ENCODE assay signal across 35 mouse cellular contexts in genomic region chr3:104239785-104240184, GRCm38 (mm10).
"Had no signal": no experiment of that assay in that cellular context is flagged by ENCODE, and none has a peak within 500 bp of the region (broad histone marks: within the 10 kb centered on the region; RNA-seq: fewer than 3 reads in every experiment).

No protein-coding gene starts in this region.

- H3K4me1 ChIP-seq: heart, embryonic 12.5 days; heart, embryonic 13.5 days; heart, embryonic 15.5 days; hindbrain, embryonic 12.5 days had no signal

- H3K9ac ChIP-seq: heart, embryonic 12.5 days; heart, embryonic 13.5 days; heart, embryonic 15.5 days; hindbrain, embryonic 12.5 days; hindbrain, embryonic 13.5 days; hindbrain, embryonic 14.5 days; hindbrain, embryonic 15.5 days; intestine, embryonic 15.5 days; kidney, embryonic 15.5 days had no signal

- H3K4me3 ChIP-seq: heart, embryonic 12.5 days; heart, embryonic 13.5 days; heart, embryonic 15.5 days; hindbrain, embryonic 10.5 days; hindbrain, embryonic 12.5 days; hindbrain, embryonic 13.5 days; hindbrain, embryonic 15.5 days; intestine, embryonic 15.5 days; kidney, embryonic 15.5 days; layer of hippocampus, adult 2 months; left cerebral cortex, adult 2 months had no signal

- H3K36me3 ChIP-seq: heart, embryonic 12.5 days; heart, embryonic 13.5 days; heart, embryonic 15.5 days; hindbrain, embryonic 10.5 days; hindbrain, embryonic 12.5 days; hindbrain, embryonic 13.5 days; hindbrain, embryonic 15.5 days; intestine, embryonic 15.5 days; kidney, embryonic 15.5 days had no signal

- H3K27ac ChIP-seq: heart, embryonic 13.5 days; heart, embryonic 15.5 days; hindbrain, embryonic 10.5 days; hindbrain, embryonic 12.5 days; hindbrain, embryonic 13.5 days; hindbrain, embryonic 14.5 days; hindbrain, embryonic 15.5 days; hindbrain, postnatal 0 days; intestine, embryonic 15.5 days; kidney, embryonic 15.5 days; kidney, postnatal 0 days; layer of hippocampus, adult 2 months; left cerebral cortex, adult 2 months had no signal

- DNase-seq: heart, postnatal 10 days; heart, postnatal 14 days; heart, postnatal 36 days; heart, postnatal 4 days; kidney, adult 11 months; kidney, adult 18-20 months; kidney, adult 2 months; kidney, adult 8-10 months; kidney, adult 9 months; kidney, postnatal 10 days; kidney, postnatal 14 days; kidney, postnatal 25 days; kidney, postnatal 36 days; kidney, postnatal 4 days; layer of hippocampus, adult 9-11 months; layer of hippocampus, postnatal 36 days had no signal

- H3K9me3 ChIP-seq: heart, embryonic 13.5 days; heart, embryonic 15.5 days; hindbrain, embryonic 12.5 days; hindbrain, embryonic 13.5 days; hindbrain, embryonic 15.5 days; intestine, embryonic 15.5 days; kidney, embryonic 15.5 days had no signal

- H3K4me2 ChIP-seq: heart, embryonic 11.5 days; heart, embryonic 12.5 days; heart, embryonic 13.5 days; heart, embryonic 15.5 days; hindbrain, embryonic 12.5 days; hindbrain, embryonic 13.5 days; hindbrain, embryonic 14.5 days; hindbrain, embryonic 15.5 days; intestine, embryonic 15.5 days; kidney, embryonic 15.5 days had no signal

- H3K27me3 ChIP-seq: heart, embryonic 12.5 days; heart, embryonic 13.5 days; heart, embryonic 15.5 days; hindbrain, embryonic 12.5 days; hindbrain, embryonic 13.5 days; hindbrain, embryonic 15.5 days; intestine, embryonic 15.5 days; kidney, embryonic 15.5 days had no signal

- ATAC-seq: hindbrain, embryonic 16.5 days; hindbrain, postnatal 0 days; inflammation-experienced regulatory T-cells, adult 6 months; intestine, embryonic 15.5 days; intestine, embryonic 16.5 days; intestine, postnatal 0 days had no signal
